Mouse (Mus musculus): Measurements from ENCODE around the gene Gpr27. TPM values are rescaled to one million over a fixed set of nuclear protein-coding genes. Genes with fewer than 3 reads are reported as not detected.

Gpr27 gene
- polyA plus RNA-seq (2017; shearing (Covaris generic)), result not detected

GRCm38 (mm10) chr6:99692206-99692915 lies at the start of gene Gpr27:
Gpr27 (plus strand) TSS chr6:99692679.
- no peak for ATAC-seq

GRCm38 (mm10) chr6:99643439-99644199 lies 48.9 kb upstream of the Gpr27 start:
- peak; percentile 48 for ATAC-seq

GRCm38 (mm10) chr6:99644386-99644785 lies 48.1 kb upstream of the Gpr27 start:
- no peak for ATAC-seq

- ATAC-seq, result no peak
These were observed 47.6 kb upstream of the Gpr27 start for GRCm38 (mm10) chr6:99644876-99645275.

GRCm38 (mm10) chr6:99646344-99646743 lies 46.1 kb upstream of the Gpr27 start:
- ATAC-seq, result peak; percentile 83

GRCm38 (mm10) chr6:99649307-99649706 lies 43.2 kb upstream of the Gpr27 start:
- ATAC-seq, result no peak

- ATAC-seq, result no peak
These were observed 40.1 kb upstream of the Gpr27 start for GRCm38 (mm10) chr6:99652341-99652740.

- ATAC-seq, result no peak
These were observed 38.1 kb upstream of the Gpr27 start for GRCm38 (mm10) chr6:99654343-99654742.

GRCm38 (mm10) chr6:99655488-99655887 lies 37.0 kb upstream of the Gpr27 start:
- ATAC-seq, result peak; percentile 95

- no peak for ATAC-seq
These were observed 36.4 kb upstream of the Gpr27 start for GRCm38 (mm10) chr6:99656088-99656487.

- ATAC-seq, result peak; percentile 27
These were observed 33.9 kb upstream of the Gpr27 start for GRCm38 (mm10) chr6:99658586-99658985.

GRCm38 (mm10) chr6:99660443-99660842 lies 32.0 kb upstream of the Gpr27 start:
- peak; percentile 41 for ATAC-seq

GRCm38 (mm10) chr6:99663232-99663631 lies 29.2 kb upstream of the Gpr27 start:
- ATAC-seq, result no peak

- peak; percentile 75 for ATAC-seq
These were observed 26.8 kb upstream of the Gpr27 start for GRCm38 (mm10) chr6:99665457-99666317.

GRCm38 (mm10) chr6:99666318-99667171 lies 25.9 kb upstream of the Gpr27 start, which contains the start of the genes Eif4e3 and Gm20696:
Eif4e3 (minus strand) TSS chr6:99666771.
Gm20696 (minus strand) TSS chr6:99666797.
- no peak for ATAC-seq

- no peak for ATAC-seq
These were observed 25.2 kb upstream of the Gpr27 start for GRCm38 (mm10) chr6:99667290-99667689.

- no peak for ATAC-seq
These were observed 22.8 kb upstream of the Gpr27 start for GRCm38 (mm10) chr6:99669481-99670325.

- peak; percentile 78 for ATAC-seq
These were observed 21.9 kb upstream of the Gpr27 start for GRCm38 (mm10) chr6:99670481-99671119.

- ATAC-seq, result no peak
These were observed 20.7 kb upstream of the Gpr27 start for GRCm38 (mm10) chr6:99671768-99672167.

GRCm38 (mm10) chr6:99674482-99674881 lies 18.0 kb upstream of the Gpr27 start:
- ATAC-seq, result no peak
